Mouse (Mus musculus) liver, adult 2 months (tissue): ENCODE measurements around the gene Cdc42se1. TPM values are rescaled to one million over a fixed set of nuclear protein-coding genes. Genes with fewer than 3 reads are reported as not detected.

Experiments used
- DNase-seq: peaks from one replicate; pipeline ENCODE4 v3.0.0-alpha.2; 2011; ENCODE audit warnings: low read depth, low spot score; ENCODE audit errors: extremely low read depth
- H3K27ac ChIP-seq: fragments of 200-500 bp; replicated peaks from 2 replicates; pipeline ENCODE4 v1.5.1; 2012; ENCODE audit warnings: low read depth, mild to moderate bottlenecking, control low read depth, inconsistent platforms, low read length; ENCODE audit not compliant: insufficient read depth
- H3K27me3 ChIP-seq: fragments of 200-500 bp; 2 replicates; pipeline ENCODE4 v1.6.1; 2012; ENCODE audit warnings: mild to moderate bottlenecking, moderate library complexity, low read length, inconsistent platforms; ENCODE audit not compliant: control insufficient read depth, insufficient read depth
- H3K36me3 ChIP-seq: fragments of 200-500 bp; 2 replicates; pipeline ENCODE4 v1.6.1; 2012; ENCODE audit warnings: low read length, inconsistent platforms; ENCODE audit not compliant: control insufficient read depth, insufficient read depth
- H3K4me1 ChIP-seq: fragments of 200-500 bp; 2 replicates; pipeline ENCODE4 v1.6.1; 2011; ENCODE audit warnings: low read length; ENCODE audit not compliant: control insufficient read depth, insufficient read depth
- H3K4me3 ChIP-seq: fragments of 200-500 bp; 2 replicates; pipeline ENCODE4 v1.5.1; 2011; ENCODE audit warnings: low read depth, mild to moderate bottlenecking, control low read depth, low read length, moderate library complexity; ENCODE audit not compliant: insufficient read depth
- H3K79me2 ChIP-seq: fragments of 200-500 bp; 2 replicates; pipeline ENCODE4 v1.6.1; 2012; ENCODE audit warnings: inconsistent platforms, mild to moderate bottlenecking, low read length, moderate library complexity; ENCODE audit not compliant: control insufficient read depth, insufficient read depth
- H3K9ac ChIP-seq: fragments of 200-500 bp; 2 replicates; pipeline ENCODE4 v1.6.1; 2012; ENCODE audit warnings: low read depth, mild to moderate bottlenecking, control low read depth, inconsistent platforms, low read length
- CTCF ChIP-seq: fragments of 200-500 bp; IDR thresholded peaks from 2 replicates; pipeline ENCODE4 v1.5.1; 2011; ENCODE audit warnings: low read depth, low read length, control low read depth
- POLR2A ChIP-seq: fragments of 200-500 bp; IDR thresholded peaks from 2 replicates; pipeline ENCODE4 v1.6.1; 2011; ENCODE audit warnings: low read length, control low read depth; ENCODE audit not compliant: insufficient read depth; ENCODE audit errors: extremely low read depth
- WGBS: fragments of 180-500 bp; shearing (Covaris S2); methylation state at CpG from one replicate; pipeline ENCODE4 v1.1.7; 2018; 5-methylcytosine and 5-hydroxymethylcytosine counted together
- polyA plus RNA-seq: library from polyadenylated mRNA; depleted of rRNA; stranded (reverse); fragments of >200 nt; gene quantifications from 2 replicates; pipeline ENCODE4 v1.2.3, GENCODE M21; 2012
- total RNA-seq: library from RNA; depleted of rRNA; stranded (reverse); fragments of >200 nt; gene quantifications from 2 replicates; pipeline ENCODE4 v1.2.3, GENCODE M21; 2014

Gene Cdc42se1
- total and polyA plus RNA-seq, 2 experiments, result 8.9 to 13.1 TPM

DNA sequence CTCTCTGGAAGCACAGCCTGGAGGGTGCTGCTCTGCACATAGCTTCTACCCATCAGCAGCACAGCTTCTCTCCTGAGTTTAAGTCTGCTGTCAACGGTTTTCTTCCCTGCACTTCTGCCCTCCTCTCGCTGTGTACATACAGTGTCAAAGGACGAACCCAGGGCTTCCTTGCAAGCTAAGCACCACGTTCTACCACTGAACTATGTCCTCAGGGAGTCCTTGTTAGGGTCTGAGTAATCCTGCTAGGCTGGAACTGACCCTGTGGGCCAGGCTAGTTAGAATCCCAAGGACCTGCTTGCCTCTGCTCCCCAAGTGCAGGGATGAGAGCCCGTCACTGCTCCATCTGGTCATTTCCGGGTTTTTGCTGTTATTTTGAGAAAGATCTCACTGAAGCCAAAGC is 41.6 kb upstream of the Cdc42se1 start:
- TF ChIP-seq CTCF (no peak), POLR2A (no peak)
- H3K27ac ChIP-seq, result no peak overlapping the region
- H3K4me3 ChIP-seq, result no peak overlapping the region
- H3K36me3 ChIP-seq, result peaks cover 25% of the 10 kb centered on the region
- WGBS, result 95% methylated on average over 6 of the region's 6 CpGs
- DNase-seq, result no peak
- no peaks in the 10 kb centered on the region for H3K79me2 ChIP-seq
- H3K27me3 ChIP-seq, result no peaks in the 10 kb centered on the region
- H3K9ac ChIP-seq, result no peak overlapping the region
- H3K4me1 ChIP-seq, result no peaks in the 10 kb centered on the region

DNA sequence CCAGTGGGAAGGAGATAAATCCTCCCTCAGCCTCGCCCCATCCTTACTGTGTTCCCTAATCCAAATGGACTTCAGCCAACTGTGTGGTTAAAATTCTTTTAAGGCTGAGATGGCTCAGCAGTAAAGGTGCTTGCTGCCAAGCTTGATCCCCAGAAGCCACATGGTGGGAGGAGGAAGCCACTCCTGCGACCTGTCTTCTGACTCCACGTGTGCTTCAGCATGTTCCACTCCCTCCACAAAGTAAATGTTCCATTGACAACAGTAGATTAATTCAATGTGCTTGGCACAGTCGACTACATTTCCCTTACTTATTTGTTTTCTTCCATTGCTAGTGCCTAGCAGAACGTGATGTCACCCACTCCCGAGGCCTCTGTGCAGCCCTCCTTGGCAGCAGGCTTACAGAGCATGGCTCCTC is 33.8 kb upstream of the Cdc42se1 start:
- no peak overlapping the region for H3K27ac ChIP-seq

DNA sequence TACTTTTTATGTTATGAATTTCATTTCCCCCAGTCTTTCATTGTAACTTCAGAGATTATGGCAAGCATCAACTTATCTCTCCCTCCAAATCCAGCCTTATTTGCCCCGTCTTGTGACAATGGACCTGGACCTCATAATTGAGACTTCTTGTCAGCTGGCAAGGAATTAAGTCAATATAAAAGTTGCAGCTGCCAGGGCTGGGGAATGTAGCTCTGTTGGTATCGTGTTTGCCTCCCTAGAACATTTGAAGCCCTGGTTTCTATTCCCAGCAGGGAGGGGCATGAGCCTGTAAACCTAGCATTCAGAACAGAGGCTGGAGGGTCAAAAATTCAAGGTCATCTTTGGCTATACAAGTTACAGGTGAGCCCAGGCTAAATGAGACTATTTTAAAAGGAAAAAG is 32.8 kb upstream of the Cdc42se1 start:
- peak; percentile 60 for DNase-seq
- TF ChIP-seq POLR2A (no peak), CTCF (no peak)
- H3K9ac ChIP-seq, result no peak overlapping the region
- no peaks in the 10 kb centered on the region for H3K79me2 ChIP-seq
- no peak overlapping the region for H3K27ac ChIP-seq
- 24% methylated on average over 2 of the region's 2 CpGs for WGBS
- H3K4me1 ChIP-seq, result peaks cover 9% of the 10 kb centered on the region
- no peak overlapping the region for H3K4me3 ChIP-seq
- peaks cover 41% of the 10 kb centered on the region for H3K36me3 ChIP-seq
- H3K27me3 ChIP-seq, result no peaks in the 10 kb centered on the region

More for the DNA sequence above, 33.8 kb upstream of the Cdc42se1 start:
- Histone ChIP-seq H3K9ac (no peak overlapping the region), H3K4me3 (no peak overlapping the region), H3K27me3 (no peaks in the 10 kb centered on the region), H3K79me2 (no peaks in the 10 kb centered on the region), H3K36me3 (peaks cover 34% of the 10 kb centered on the region), H3K4me1 (peaks cover 9% of the 10 kb centered on the region)
- DNase-seq, result no peak
- 51% methylated on average over 6 of the region's 6 CpGs for WGBS
- no peak for TF ChIP-seq POLR2A
- no peak for TF ChIP-seq CTCF

DNA sequence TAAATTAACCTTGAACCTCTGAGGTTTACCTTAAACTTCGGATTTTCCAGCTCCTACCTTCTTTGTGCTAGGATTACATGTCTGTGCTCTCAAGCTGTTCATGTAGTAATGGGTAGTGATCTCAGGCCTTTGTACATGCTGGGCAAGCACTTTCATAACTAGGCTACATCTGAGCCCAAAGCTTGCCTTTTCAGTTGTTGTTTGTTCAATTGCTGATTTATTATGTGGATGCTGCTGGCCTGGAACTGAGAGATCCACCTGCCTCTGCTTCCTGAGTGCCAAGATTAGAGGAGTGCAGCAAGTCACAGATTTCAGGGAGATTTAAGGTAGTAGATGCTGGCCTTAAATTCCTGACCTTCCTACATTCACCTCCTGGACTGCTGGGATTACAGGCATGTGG is 29.4 kb upstream of the Cdc42se1 start:
- H3K27ac ChIP-seq, result no peak overlapping the region
- DNase-seq, result no peak
- H3K79me2 ChIP-seq, result no peaks in the 10 kb centered on the region
- peaks cover 9% of the 10 kb centered on the region for H3K4me1 ChIP-seq
- no peak overlapping the region for H3K4me3 ChIP-seq
- H3K27me3 ChIP-seq, result no peaks in the 10 kb centered on the region
- peaks cover 64% of the 10 kb centered on the region for H3K36me3 ChIP-seq
- H3K9ac ChIP-seq, result no peak overlapping the region
- TF ChIP-seq POLR2A (no peak), CTCF (no peak)
- 70% methylated on average over 1 of the region's 1 CpGs for WGBS

GRCm38 (mm10) chr3:95200132-95200531 is 28.4 kb upstream of the Cdc42se1 start:
- TF ChIP-seq CTCF (no peak), POLR2A (no peak)
- Histone ChIP-seq H3K27me3 (no peaks in the 10 kb centered on the region), H3K4me3 (no peak overlapping the region), H3K9ac (no peak overlapping the region), H3K36me3 (peaks cover 71% of the 10 kb centered on the region), H3K79me2 (no peaks in the 10 kb centered on the region), H3K27ac (no peak overlapping the region), H3K4me1 (peaks cover 7% of the 10 kb centered on the region)
- DNase-seq, result peak; percentile 63
- 62% methylated on average over 7 of the region's 7 CpGs for WGBS

- no peak overlapping the region for H3K9ac ChIP-seq
- H3K36me3 ChIP-seq, result peaks cover 71% of the 10 kb centered on the region
- H3K27ac ChIP-seq, result no peak overlapping the region
- no peaks in the 10 kb centered on the region for H3K27me3 ChIP-seq
- DNase-seq, result no peak
- H3K4me3 ChIP-seq, result no peak overlapping the region
- no peaks in the 10 kb centered on the region for H3K79me2 ChIP-seq
- TF ChIP-seq POLR2A (no peak), CTCF (no peak)
- 91% methylated on average over 2 of the region's 2 CpGs for WGBS
- H3K4me1 ChIP-seq, result peaks cover 4% of the 10 kb centered on the region
Observed at GRCm38 (mm10) chr3:95200562-95200961, 28.0 kb upstream of the Cdc42se1 start.
